Comparison of ENCODE assay signal across 34 mouse cellular contexts in genomic region chr16:30275558-30276340, GRCm38 (mm10). TPM values are rescaled to one million over a fixed set of nuclear protein-coding genes. Genes with fewer than 3 reads are reported as not detected.
A peak's percentile ranks its signal among the peaks of the same experiment; 100 is the strongest.
DNase-seq lines count a peak whose midpoint lies in the region; ATAC-seq and TF ChIP-seq lines count a peak whose summit lies in the region.
"Had no signal": no experiment of that assay in that cellular context is flagged by ENCODE, and none has a peak within 500 bp of the region (broad histone marks: within the 10 kb centered on the region; RNA-seq: fewer than 3 reads in every experiment).

No protein-coding gene starts in this region.

- H3K36me3 ChIP-seq in heart, postnatal 0 days (replicated peaks; ENCODE audit: control insufficient read depth, insufficient read depth, low read length): no peaks in the 10 kb centered on the region
- H3K36me3 ChIP-seq in heart, embryonic 12.5 days: no peaks in the 10 kb centered on the region
- H3K36me3 ChIP-seq in lung, embryonic 14.5 days (ENCODE audit: insufficient read depth): no peaks in the 10 kb centered on the region
- no peaks in the 10 kb centered on the region for H3K36me3 ChIP-seq in forebrain, embryonic 11.5 days (ENCODE audit: control insufficient read depth, insufficient read depth, low read length)
- H3K36me3 ChIP-seq: embryonic facial prominence, embryonic 13.5 days; forebrain, embryonic 12.5 days; heart, embryonic 15.5 days; hindbrain, embryonic 13.5 days; kidney, embryonic 15.5 days; neural tube, embryonic 15.5 days; stomach, embryonic 15.5 days had no signal

- WGBS in heart, postnatal 0 days: 58% methylated on average over 15 of the region's 15 CpGs
- WGBS in heart, embryonic 12.5 days: 72% methylated on average over 15 of the region's 15 CpGs
- 56% methylated on average over 15 of the region's 15 CpGs for WGBS in lung, embryonic 14.5 days
- WGBS in forebrain, embryonic 11.5 days: 87% methylated on average over 15 of the region's 15 CpGs

- H3K27me3 ChIP-seq in heart, postnatal 0 days (ENCODE audit: control insufficient read depth, insufficient read depth, low read length): 0 out of 2 replicates have a peak, but pooled peaks cover 7% of the 10 kb centered on the region
- H3K27me3 ChIP-seq in heart, embryonic 12.5 days (replicated peaks): no peaks in the 10 kb centered on the region; the same call in 1 of the 2 replicates
- no peaks in the 10 kb centered on the region for H3K27me3 ChIP-seq in lung, embryonic 14.5 days (ENCODE audit: insufficient read depth, low read length)
- no peaks in the 10 kb centered on the region for H3K27me3 ChIP-seq in forebrain, embryonic 11.5 days (ENCODE audit: control insufficient read depth, insufficient read depth, low read length)
- H3K27me3 ChIP-seq: embryonic facial prominence, embryonic 13.5 days; forebrain, embryonic 12.5 days; heart, embryonic 15.5 days; kidney, embryonic 15.5 days; stomach, embryonic 15.5 days had no signal

- DNase-seq in heart, postnatal 0 days (ENCODE audit: low spot score): peak; percentile 29
- DNase-seq in lung, embryonic 14.5 days: peak; percentile 56
- DNase-seq in lung, postnatal 25 days (ENCODE audit: low spot score): no peak
- peak; percentile 20 for DNase-seq in 416B (ENCODE audit: low read depth)
- DNase-seq in forebrain, embryonic 11.5 days (ENCODE audit: low spot score): no peak
- DNase-seq: adrenal gland, postnatal 25 days; cerebellum, adult 18-20 months; cerebellum, postnatal 14 days; forebrain, postnatal 0 days; gastrocnemius, postnatal 10 days; heart, postnatal 36 days; kidney, adult 18-20 months; kidney, postnatal 25 days; liver; midbrain, embryonic 14.5 days; retina, postnatal 1 day; right cerebral cortex, postnatal 14 days had no signal

- peaks cover 7% of the 10 kb centered on the region; the same call in 1 of the 2 replicates for H3K4me1 ChIP-seq in heart, postnatal 0 days (ENCODE audit: control insufficient read depth, insufficient read depth)
- peaks cover 20% of the 10 kb centered on the region; the same call in 1 of the 2 replicates for H3K4me1 ChIP-seq in heart, embryonic 12.5 days (replicated peaks)
- peaks cover 6% of the 10 kb centered on the region; the same call in 1 of the 2 replicates for H3K4me1 ChIP-seq in lung, embryonic 14.5 days (ENCODE audit: insufficient read depth)
- H3K4me1 ChIP-seq in forebrain, embryonic 11.5 days (replicated peaks; ENCODE audit: control insufficient read depth, insufficient read depth, low read length): no peaks in the 10 kb centered on the region

- H3K4me3 ChIP-seq in heart, postnatal 0 days (ENCODE audit: low read depth, low read length): no peak overlapping the region
- H3K4me3 ChIP-seq in heart, embryonic 12.5 days: no peak overlapping the region
- H3K4me3 ChIP-seq in lung, embryonic 14.5 days (ENCODE audit: low read depth, low read length): no peak overlapping the region
- H3K4me3 ChIP-seq in forebrain, embryonic 11.5 days (ENCODE audit: low read depth, low read length): no peak overlapping the region
- H3K4me3 ChIP-seq: embryonic facial prominence, embryonic 13.5 days; erythroblast, embryonic 14.5 days; forebrain, embryonic 12.5 days; heart, embryonic 15.5 days; hindbrain, embryonic 13.5 days; kidney, embryonic 15.5 days; neural tube, embryonic 15.5 days; stomach, embryonic 15.5 days had no signal

- H3K9ac ChIP-seq in heart, postnatal 0 days (replicated peaks; ENCODE audit: low read depth, low read length): no peak overlapping the region
- H3K9ac ChIP-seq in heart, embryonic 12.5 days: no peak overlapping the region
- no peak overlapping the region for H3K9ac ChIP-seq in lung, embryonic 14.5 days
- H3K9ac ChIP-seq in forebrain, embryonic 11.5 days (ENCODE audit: low read length): no peak overlapping the region
- H3K9ac ChIP-seq: embryonic facial prominence, embryonic 13.5 days; forebrain, embryonic 12.5 days; forebrain, postnatal 0 days; heart, embryonic 15.5 days; hindbrain, embryonic 13.5 days; kidney, embryonic 15.5 days; liver, embryonic 14.5 days; neural tube, embryonic 15.5 days; stomach, embryonic 15.5 days had no signal

- H3K27ac ChIP-seq in heart, postnatal 0 days (ENCODE audit: low read depth): no peak overlapping the region
- H3K27ac ChIP-seq in heart, embryonic 12.5 days (ENCODE audit: poor library complexity, severe bottlenecking): no peak overlapping the region
- H3K27ac ChIP-seq in lung, embryonic 14.5 days (ENCODE audit: low read depth): no peak overlapping the region
- no peak overlapping the region for H3K27ac ChIP-seq in forebrain, embryonic 11.5 days (ENCODE audit: low read depth, low read length)
- H3K27ac ChIP-seq: embryonic facial prominence, embryonic 13.5 days; forebrain, embryonic 12.5 days; heart, embryonic 15.5 days; hindbrain, embryonic 13.5 days; kidney, embryonic 15.5 days; liver, embryonic 14.5 days; neural tube, embryonic 15.5 days; stomach, embryonic 15.5 days had no signal

- TF ChIP-seq EP300 in heart, postnatal 0 days (IDR thresholded peaks at IDR 0.05; ENCODE audit: low read depth): no peak

- H3K9me3 ChIP-seq in heart, postnatal 0 days (replicated peaks; ENCODE audit: control insufficient read depth, low read length): no peaks in the 10 kb centered on the region
- no peaks in the 10 kb centered on the region for H3K9me3 ChIP-seq in heart, embryonic 12.5 days (replicated peaks)
- no peaks in the 10 kb centered on the region for H3K9me3 ChIP-seq in lung, embryonic 14.5 days (ENCODE audit: low read depth, low read length)
- H3K9me3 ChIP-seq in forebrain, embryonic 11.5 days (ENCODE audit: control insufficient read depth, low read length): no peaks in the 10 kb centered on the region
- H3K9me3 ChIP-seq: embryonic facial prominence, embryonic 13.5 days; forebrain, embryonic 12.5 days; heart, embryonic 15.5 days; hindbrain, embryonic 13.5 days; kidney, embryonic 15.5 days; neural tube, embryonic 15.5 days; stomach, embryonic 15.5 days had no signal

- no peak for ATAC-seq in heart, postnatal 0 days (ENCODE audit: insufficient read depth, low read depth)
- ATAC-seq in heart, embryonic 12.5 days (ENCODE audit: insufficient number of reproducible peaks, low FRiP score): no peak
- ATAC-seq in lung, embryonic 14.5 days (ENCODE audit: insufficient read depth): peak; percentile 67
- peak; percentile 64 for ATAC-seq in common myeloid progenitor, adult 5-6 weeks (replicated peaks; ENCODE audit: low read depth, poor library complexity, severe bottlenecking)
- ATAC-seq in forebrain, embryonic 11.5 days (replicated peaks; ENCODE audit: low FRiP score): no peak
- ATAC-seq: CD4-positive, CD25-positive, alpha-beta regulatory T cell, adult 4 months; forebrain, postnatal 0 days had no signal

- TF ChIP-seq CTCF in heart, postnatal 0 days (IDR thresholded peaks at IDR 0.05; ENCODE audit: low read depth): no peak
- no peak for TF ChIP-seq CTCF in lung, embryonic 14.5 days (IDR thresholded peaks at IDR 0.05; ENCODE audit: low read depth)

- H3K4me2 ChIP-seq in heart, postnatal 0 days (ENCODE audit: low read depth, low read length): no peak overlapping the region
- H3K4me2 ChIP-seq in heart, embryonic 12.5 days: no peak overlapping the region
- H3K4me2 ChIP-seq in lung, embryonic 14.5 days: no peak overlapping the region
- H3K4me2 ChIP-seq in forebrain, embryonic 11.5 days (ENCODE audit: low read depth, low read length, severe bottlenecking): no peak overlapping the region
- H3K4me2 ChIP-seq: embryonic facial prominence, embryonic 13.5 days; forebrain, embryonic 12.5 days; heart, embryonic 15.5 days; hindbrain, embryonic 13.5 days; kidney, embryonic 15.5 days; neural tube, embryonic 15.5 days; stomach, embryonic 15.5 days had no signal

RNA-seq across cellular contexts. Expression of gene Lrrc15, which starts 7.3 kb away (rescaled TPM):
- 0.04 TPM in 1 of 2 replicates, not detected in the other for total RNA-seq in heart, postnatal 0 days (2014; rRNA removed; ENCODE audit: low replicate concordance)
- polyA plus RNA-seq in heart, postnatal 0 days (2015; fragmentation: Nextera tagmentation; extraction: Ambion mirVana): 0.38 and 0.53 TPM in 2 replicates
- polyA plus RNA-seq in heart, embryonic 12.5 days (2016; fragmentation: Nextera tagmentation; extraction: Ambion mirVana): 0.46 and 0.81 TPM in 2 replicates
- 0.54 and 0.79 TPM in 2 replicates for polyA plus RNA-seq in lung, embryonic 14.5 days (2014; fragmentation: Nextera tagmentation; extraction: Ambion mirVana)
- not detected in 2 replicates for total RNA-seq in common myeloid progenitor, adult 5-6 weeks (2017)
- polyA plus RNA-seq in forebrain, embryonic 11.5 days (2014; fragmentation: Nextera tagmentation; extraction: Ambion mirVana): 0.40 and 1.1 TPM in 2 replicates
- total RNA-seq: adrenal gland, postnatal 25 days had no signal
- polyA plus RNA-seq: CD4-positive, CD25-positive, alpha-beta regulatory T cell, adult 4 months; erythroblast, embryonic 14.5 days; small intestine, adult 2 months had no signal

RNA-seq across cellular contexts. Expression of gene Cpn2, which starts 8.4 kb away (rescaled TPM):
- total RNA-seq in heart, postnatal 0 days (2014; rRNA removed; ENCODE audit: low replicate concordance): 1.2 TPM in 1 of 2 replicates, not detected in the other
- polyA plus RNA-seq in heart, postnatal 0 days (2015; fragmentation: Nextera tagmentation; extraction: Ambion mirVana): 0.10 and 0.19 TPM in 2 replicates
- not detected in 2 replicates for polyA plus RNA-seq in heart, embryonic 12.5 days (2016; fragmentation: Nextera tagmentation; extraction: Ambion mirVana)
- polyA plus RNA-seq in lung, embryonic 14.5 days (2014; fragmentation: Nextera tagmentation; extraction: Ambion mirVana): not detected in 2 replicates
- not detected in 2 replicates for total RNA-seq in common myeloid progenitor, adult 5-6 weeks (2017)
- not detected in 2 replicates for polyA plus RNA-seq in forebrain, embryonic 11.5 days (2014; fragmentation: Nextera tagmentation; extraction: Ambion mirVana)
- total RNA-seq: forebrain, postnatal 0 days; layer of hippocampus, adult 18-20 months; layer of hippocampus, postnatal 14 days had no signal
- polyA plus RNA-seq: CD4-positive, CD25-positive, alpha-beta regulatory T cell, adult 4 months; embryonic facial prominence, embryonic 13.5 days; forebrain, embryonic 12.5 days; forebrain, postnatal 0 days; gonadal fat pad, adult 2 months; heart, embryonic 15.5 days; hindbrain, embryonic 13.5 days; limb, embryonic 11.5 days; midbrain, embryonic 14.5 days; neural tube, embryonic 15.5 days had no signal

RNA-seq across cellular contexts. Expression of gene Gp5, which starts 34.8 kb away (rescaled TPM):
- total RNA-seq in heart, postnatal 0 days (2014; rRNA removed; ENCODE audit: low replicate concordance): 0.53 TPM in 1 of 2 replicates, not detected in the other
- 0.19 and 0.36 TPM in 2 replicates for polyA plus RNA-seq in heart, postnatal 0 days (2015; fragmentation: Nextera tagmentation; extraction: Ambion mirVana)
- polyA plus RNA-seq in heart, embryonic 12.5 days (2016; fragmentation: Nextera tagmentation; extraction: Ambion mirVana): 2.7 and 4.8 TPM in 2 replicates
- 2.4 and 3.1 TPM in 2 replicates for polyA plus RNA-seq in lung, embryonic 14.5 days (2014; fragmentation: Nextera tagmentation; extraction: Ambion mirVana)
- total RNA-seq in common myeloid progenitor, adult 5-6 weeks (2017): 11.8 and 11.9 TPM in 2 replicates
- 1.7 and 2.0 TPM in 2 replicates for polyA plus RNA-seq in forebrain, embryonic 11.5 days (2014; fragmentation: Nextera tagmentation; extraction: Ambion mirVana)
- polyA plus RNA-seq: CD4-positive, CD25-positive, alpha-beta regulatory T cell, adult 4 months had no signal

Comparison
In these comparisons a context has a peak if more than half of its experiments do, and no peak if none do; other contexts are left out.
1. DNase-seq: peak in heart, postnatal 0 days (single experiment), lung, embryonic 14.5 days (single experiment) and 416B (single experiment); none in lung, postnatal 25 days (single experiment) and forebrain, embryonic 11.5 days (single experiment).
2. ATAC-seq: peak in lung, embryonic 14.5 days (single experiment) and common myeloid progenitor, adult 5-6 weeks (single experiment); none in heart, postnatal 0 days (single experiment), heart, embryonic 12.5 days (single experiment) and forebrain, embryonic 11.5 days (single experiment).